Mouse (Mus musculus) c-Kit-positive CD71-negative TER-119-negative erythroid progenitor cells, embryonic 14.5 days (primary cell): ENCODE data around the gene Ap5z1.
A peak's percentile ranks its signal among the peaks of the same experiment; 100 is the strongest.

Source experiments
- DNase-seq: peaks from one replicate; pipeline ENCODE4 v3.0.0-alpha.2; 2013; ENCODE audit warnings: low read depth

Gene Ap5z1

GRCm38 (mm10) chr5:142469796-142470195 is 6.1 kb downstream of the Ap5z1 start:
- no peak for DNase-seq

- DNase-seq: no peak
Observed at GRCm38 (mm10) chr5:142473696-142474095, 10.0 kb downstream of the Ap5z1 start.

DNA sequence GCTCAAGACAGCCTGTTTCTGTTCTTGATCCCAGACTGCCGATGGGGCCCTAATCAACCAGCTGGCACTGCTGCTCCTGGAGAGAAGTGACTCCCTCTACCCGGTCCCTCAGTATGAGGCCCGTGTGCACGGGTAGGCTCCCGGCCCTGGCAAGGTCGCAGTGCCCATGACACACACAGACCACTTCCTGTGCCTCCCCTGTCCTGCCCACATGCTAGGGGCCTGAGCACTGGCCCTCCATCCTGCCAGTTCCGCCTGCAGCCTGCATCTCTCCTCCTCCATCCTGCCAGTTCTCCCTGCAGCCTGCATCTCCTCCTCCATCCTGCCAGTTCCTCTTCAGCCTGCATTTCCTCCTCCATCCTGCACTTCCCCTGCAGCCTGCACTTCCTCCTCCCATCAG is 11.9 kb downstream of the Ap5z1 start:
- DNase-seq: no peak

DNA sequence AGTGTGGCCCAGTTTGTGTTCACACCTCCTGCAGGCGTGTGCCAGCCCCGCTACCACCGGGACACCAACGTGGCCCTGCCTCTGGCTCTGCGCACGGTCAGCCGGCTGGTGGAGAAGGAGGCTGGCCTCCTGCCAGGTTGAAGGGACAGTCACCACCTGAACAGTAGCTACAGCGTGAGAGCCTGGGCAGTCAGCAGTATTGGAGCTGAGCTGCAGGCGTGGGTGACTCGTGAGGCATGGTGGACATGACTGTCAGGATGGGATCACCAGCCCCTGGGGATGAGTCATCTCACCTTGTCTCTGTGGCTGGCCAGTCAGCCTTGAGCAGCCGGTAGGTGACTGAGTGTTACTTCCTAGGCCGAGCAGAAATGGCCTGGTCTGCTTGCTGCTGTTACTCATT is 13.6 kb downstream of the Ap5z1 start:
- no peak for DNase-seq

- no peak for DNase-seq
Observed at GRCm38 (mm10) chr5:142477866-142478615, 14.3 kb downstream of the Ap5z1 start.

DNA sequence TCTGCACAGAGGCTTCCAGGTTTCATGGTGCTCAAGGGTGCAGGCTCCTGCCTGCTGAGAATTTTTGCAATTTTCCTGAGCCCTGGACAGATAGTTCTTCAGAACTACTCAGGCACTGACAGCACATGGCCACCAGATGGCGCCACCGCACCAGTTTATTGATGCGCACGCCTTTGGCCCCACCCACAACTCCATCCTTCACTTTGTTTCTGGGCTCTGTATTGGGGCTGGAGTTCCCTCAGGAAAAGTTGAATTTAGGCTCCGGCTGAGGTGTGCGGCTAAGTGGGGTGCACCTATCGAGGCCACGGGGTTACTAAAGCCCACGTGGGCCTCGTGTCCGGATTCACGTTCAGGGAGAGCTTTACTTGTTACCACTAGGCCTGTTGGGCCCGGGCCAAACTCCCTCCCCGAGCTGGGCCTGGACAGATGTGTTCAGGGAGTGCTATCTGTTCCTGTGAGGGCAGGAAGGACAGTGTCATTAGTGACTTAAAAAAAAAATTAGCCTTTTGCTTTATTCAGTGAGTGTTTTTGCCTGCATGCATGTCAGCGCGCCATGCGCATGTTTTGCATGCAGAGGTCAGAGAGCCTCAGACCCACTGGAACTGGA is 15.2 kb downstream of the Ap5z1 start:
- peak; percentile 69 for DNase-seq

DNA sequence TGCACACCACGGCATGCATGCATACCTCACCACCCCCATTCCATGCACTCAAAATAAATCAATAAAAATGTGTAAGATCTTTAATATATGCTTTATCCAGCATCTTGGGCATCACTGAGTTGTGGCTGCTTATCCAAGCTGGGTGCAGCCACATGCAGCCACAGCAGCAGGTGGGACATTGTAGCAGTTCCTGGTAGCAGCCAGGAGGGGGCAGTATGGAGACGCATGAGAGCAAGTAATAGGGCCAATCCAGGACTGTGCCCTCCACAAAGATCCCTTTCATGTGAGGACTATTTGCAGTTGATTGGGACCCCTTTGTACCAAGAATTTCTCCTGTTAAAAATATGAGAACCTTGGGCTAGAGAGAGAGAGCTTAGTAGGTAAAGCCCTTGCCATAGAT is 18.8 kb downstream of the Ap5z1 start:
- DNase-seq: peak; percentile 60

GRCm38 (mm10) chr5:142483581-142483980 is 19.8 kb downstream of the Ap5z1 start:
- DNase-seq: no peak

DNA sequence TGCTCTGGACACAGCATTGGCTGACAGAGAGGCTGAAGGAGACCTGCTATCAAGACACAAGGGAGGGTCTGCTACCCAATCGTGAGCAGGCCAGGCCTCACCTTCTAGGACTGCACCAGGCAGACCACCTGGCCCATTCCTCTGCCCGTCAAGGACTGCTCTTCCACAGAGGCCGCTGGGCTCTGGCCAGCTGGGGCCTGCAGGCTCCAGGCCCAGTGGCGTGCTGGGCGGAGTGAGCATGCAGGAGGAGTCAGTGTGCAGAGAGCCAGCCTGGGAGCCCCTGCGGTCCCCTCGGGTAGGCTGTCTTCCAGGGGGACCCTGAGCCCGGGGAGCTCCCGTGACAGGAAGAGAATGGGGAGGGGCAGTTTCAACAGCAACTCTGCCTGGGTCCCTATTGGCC is 22.9 kb downstream of the Ap5z1 start:
- DNase-seq: no peak

DNA sequence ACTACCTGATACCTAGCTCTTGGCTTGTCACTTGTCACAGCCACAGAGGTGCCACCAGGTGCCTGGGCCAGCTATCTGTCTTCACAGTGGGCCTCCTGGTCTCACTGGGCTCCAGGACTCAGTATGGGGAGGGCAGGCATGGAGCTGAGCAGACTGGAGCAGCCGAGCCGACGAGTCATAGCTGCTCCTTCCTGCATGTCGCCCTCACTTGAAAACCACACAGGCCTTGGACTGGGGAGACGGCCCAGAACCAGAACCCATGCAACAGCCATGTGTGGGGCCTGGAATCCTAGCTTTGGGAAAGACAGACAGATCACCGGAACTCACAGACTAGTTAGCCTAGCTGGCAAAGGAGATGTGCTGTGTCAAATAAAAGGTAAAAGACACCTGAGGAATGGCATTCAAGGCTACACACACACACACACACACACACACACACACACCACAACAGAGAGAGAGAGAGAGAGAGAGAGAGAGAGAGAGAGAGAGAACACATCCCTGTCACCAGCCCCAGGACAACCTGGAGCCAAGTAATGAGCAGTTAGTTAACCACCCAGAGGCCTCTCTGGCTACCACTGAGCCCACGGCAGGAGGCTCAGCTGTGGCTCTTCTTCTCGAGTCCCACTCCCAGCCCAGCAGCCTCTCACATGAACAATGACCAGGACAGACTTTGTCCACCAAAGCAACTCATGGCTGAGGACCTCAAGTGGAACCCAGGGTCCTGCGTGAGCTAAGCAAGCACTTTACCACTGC is 26.4 kb downstream of the Ap5z1 start:
- no peak for DNase-seq

DNA sequence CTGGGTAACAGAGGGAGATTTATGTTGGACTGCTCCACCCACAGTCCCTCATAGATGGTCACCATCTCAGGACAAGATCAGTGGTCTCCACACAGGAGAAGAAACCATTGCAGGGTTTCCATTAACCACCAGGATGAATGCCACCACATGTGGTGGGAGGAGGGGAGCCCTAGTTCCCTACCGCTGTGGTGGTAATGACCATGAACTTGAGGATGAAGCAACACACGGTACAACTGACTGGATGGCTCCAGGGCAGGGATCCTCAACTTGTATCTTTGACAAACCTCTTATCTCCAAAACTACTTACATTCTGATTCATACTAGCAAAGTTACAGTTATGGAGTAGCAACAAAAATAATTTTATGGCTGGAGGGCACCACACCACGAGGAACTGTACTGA is 29.6 kb downstream of the Ap5z1 start:
- no peak for DNase-seq

- DNase-seq: no peak
Observed at GRCm38 (mm10) chr5:142495321-142496096, 31.8 kb downstream of the Ap5z1 start.

- DNase-seq: peak; percentile 30
Observed at GRCm38 (mm10) chr5:142498964-142499363, 35.2 kb downstream of the Ap5z1 start.

DNA sequence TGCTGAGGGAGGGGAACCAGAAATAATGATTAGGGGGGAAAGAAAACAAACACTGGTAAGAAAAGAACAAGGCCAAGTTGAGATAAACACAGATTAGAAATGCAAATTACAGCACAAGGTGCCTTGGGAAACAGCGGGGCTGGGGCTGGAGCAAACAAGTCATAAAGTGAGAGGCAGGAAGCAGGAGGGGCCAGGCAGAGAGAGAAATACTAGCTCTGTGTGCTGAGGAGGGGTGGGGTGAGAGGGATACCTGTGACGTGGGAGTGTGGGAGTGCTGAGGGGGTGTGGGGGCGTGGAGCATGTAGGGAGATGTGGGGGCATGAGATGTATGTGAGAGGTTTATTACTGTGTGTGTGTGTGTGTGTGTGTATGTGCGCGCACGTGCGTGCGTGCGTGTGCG is 37.2 kb downstream of the Ap5z1 start:
- no peak for DNase-seq

DNA sequence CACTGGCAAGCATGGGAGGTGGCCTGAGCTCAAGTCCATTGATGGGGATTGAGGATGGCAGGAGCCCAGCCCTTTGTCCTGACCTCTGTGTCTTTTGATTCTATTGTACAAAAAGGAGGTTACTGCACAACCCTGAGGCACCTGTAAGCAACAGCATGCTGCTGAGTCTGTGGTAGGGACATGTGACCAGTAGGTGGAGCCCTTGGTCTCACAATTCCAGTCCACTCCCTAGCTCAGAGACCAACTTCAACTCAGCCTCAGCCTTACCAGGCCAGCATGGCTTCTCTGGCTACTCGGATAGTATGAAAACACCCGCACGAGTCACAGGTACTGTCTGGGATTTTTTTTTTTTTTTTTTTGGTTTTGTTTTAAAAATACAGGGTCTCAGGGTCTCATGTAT is 38.7 kb downstream of the Ap5z1 start:
- DNase-seq: peak; percentile 43

DNA sequence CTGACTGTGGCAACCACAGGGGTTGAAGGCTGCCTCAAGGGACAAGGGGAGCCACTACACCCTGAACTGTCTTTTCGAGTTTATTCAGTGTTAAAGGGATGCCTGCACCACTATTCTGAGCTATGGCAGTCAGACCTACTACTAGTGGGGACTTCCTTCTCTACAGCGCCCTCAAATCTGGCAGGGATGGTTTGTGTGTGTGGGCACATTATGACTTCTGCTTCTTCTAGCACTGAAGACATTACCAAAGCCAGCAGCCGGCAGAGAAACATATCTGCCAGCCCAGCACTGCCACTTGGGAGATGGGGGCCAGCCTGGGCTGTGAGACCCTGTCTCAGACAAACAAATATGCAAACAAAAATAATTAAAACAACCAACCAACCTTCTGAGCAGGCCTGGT is 40.4 kb downstream of the Ap5z1 start:
- no peak for DNase-seq

DNA sequence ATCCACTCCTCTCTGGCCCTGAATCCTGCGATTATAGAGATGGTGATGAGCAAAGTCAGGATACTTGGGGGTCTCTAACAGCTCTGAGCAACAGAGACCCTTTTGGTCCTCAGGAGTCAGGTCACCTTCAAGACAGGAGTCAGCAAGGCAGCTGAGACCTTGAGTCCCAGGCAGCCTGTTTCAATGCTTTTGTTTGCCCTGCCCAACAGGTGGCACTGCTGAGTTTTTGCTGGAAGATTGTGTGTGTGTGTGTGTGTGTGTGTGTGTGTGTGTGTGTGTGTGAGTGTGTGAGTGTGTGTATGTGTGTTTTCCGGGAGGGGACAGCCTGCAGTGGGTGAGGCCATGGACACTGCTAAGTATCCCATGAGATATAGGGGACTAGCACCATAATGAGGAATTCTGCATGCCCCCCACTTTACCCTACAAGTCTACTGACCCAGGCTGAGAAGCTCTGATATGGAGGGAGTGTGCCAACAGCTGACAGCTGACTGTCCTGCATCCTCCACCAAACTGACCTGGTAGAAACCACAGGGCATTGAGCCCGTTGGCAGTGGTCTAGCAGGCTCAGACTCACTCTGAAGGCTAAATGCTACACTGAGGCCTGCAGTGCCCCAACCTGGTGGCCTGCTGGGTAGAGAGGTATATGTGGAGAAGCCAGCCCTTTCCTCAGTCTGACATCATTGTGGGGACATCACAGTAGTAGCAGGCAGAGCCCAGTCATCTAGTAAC is 42.1 kb downstream of the Ap5z1 start:
- DNase-seq: no peak

- no peak for DNase-seq
Observed at GRCm38 (mm10) chr5:142509141-142510060, 45.7 kb downstream of the Ap5z1 start.

GRCm38 (mm10) chr5:142510061-142510414 is 46.3 kb downstream of the Ap5z1 start:
- no peak for DNase-seq

- no peak for DNase-seq
Observed at GRCm38 (mm10) chr5:142512112-142512511, 48.4 kb downstream of the Ap5z1 start.

DNA sequence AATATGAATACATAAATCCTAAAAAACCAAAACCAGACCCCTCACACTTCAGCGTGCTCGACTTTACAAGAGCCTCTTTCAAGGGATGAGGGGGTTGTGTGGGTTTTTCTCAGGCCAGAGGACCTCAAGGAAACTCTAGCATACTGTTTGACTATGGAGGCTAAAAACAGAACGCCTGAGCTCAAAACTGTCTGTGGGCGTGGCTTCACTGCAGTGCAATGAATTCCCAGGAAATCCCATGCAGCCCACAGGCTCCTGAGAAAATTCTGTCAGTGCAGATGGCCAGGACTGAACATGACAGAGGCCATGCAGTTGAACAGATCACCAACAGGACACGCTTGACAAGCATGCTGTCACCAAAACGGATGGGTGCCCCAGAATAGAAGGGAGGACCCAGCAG is 55.2 kb downstream of the Ap5z1 start:
- DNase-seq: no peak
